Mouse (Mus musculus) cortical plate, adult 2 months (tissue): Measurements from ENCODE around the gene Tmem108.

Experiments used
- CTCF ChIP-seq: fragments of 200-500 bp; IDR thresholded peaks from 2 replicates; pipeline ENCODE4 v1.5.1; 2011; ENCODE audit warnings: mild to moderate bottlenecking, control low read depth, low read length; ENCODE audit not compliant: insufficient read depth; ENCODE audit errors: extremely low read depth
- POLR2A ChIP-seq: fragments of 200-500 bp; IDR thresholded peaks from 2 replicates; pipeline ENCODE4 v1.6.1; 2011; ENCODE audit warnings: mild to moderate bottlenecking, low read length, control low read depth; ENCODE audit not compliant: insufficient read depth; ENCODE audit errors: extremely low read depth

DNA sequence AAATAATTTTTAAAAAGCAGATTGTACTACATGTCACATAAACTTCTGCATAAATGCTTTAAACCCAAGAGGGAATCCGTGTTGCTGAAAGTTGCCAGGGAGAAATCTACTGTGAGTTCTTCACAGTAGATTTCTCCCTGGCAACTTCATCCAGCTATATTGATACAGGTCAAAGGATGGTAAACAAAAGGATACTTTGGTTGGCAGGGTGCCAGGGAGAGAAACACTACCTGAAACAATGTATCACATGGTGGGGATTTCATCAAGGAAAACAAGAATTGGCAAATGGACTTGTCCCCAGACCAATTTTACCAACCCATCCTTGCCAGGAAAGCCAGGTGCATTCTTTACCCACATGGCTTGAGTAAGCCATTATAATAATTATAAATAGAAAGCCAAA, 27.4 kb upstream of the Tmem108 start:
- no peak for TF ChIP-seq CTCF
- no peak for TF ChIP-seq POLR2A
